Mouse (Mus musculus) hematopoietic multipotent progenitor cell, adult 10-12 weeks (in vitro differentiated cells): ENCODE measurements around the gene Pqlc3. TPM values are rescaled to one million over a fixed set of nuclear protein-coding genes. Genes with fewer than 3 reads are reported as not detected.

Experiments
- polyA plus RNA-seq: library from polyadenylated mRNA; stranded (reverse); fragments of >175 nt; gene quantifications from 2 replicates; pipeline ENCODE4 v1.2.3, GENCODE M21; 2012; ENCODE audit warnings: low replicate concordance

Gene Pqlc3
- 19.2 and 79.9 TPM in 2 replicates for polyA plus RNA-seq

DNA sequence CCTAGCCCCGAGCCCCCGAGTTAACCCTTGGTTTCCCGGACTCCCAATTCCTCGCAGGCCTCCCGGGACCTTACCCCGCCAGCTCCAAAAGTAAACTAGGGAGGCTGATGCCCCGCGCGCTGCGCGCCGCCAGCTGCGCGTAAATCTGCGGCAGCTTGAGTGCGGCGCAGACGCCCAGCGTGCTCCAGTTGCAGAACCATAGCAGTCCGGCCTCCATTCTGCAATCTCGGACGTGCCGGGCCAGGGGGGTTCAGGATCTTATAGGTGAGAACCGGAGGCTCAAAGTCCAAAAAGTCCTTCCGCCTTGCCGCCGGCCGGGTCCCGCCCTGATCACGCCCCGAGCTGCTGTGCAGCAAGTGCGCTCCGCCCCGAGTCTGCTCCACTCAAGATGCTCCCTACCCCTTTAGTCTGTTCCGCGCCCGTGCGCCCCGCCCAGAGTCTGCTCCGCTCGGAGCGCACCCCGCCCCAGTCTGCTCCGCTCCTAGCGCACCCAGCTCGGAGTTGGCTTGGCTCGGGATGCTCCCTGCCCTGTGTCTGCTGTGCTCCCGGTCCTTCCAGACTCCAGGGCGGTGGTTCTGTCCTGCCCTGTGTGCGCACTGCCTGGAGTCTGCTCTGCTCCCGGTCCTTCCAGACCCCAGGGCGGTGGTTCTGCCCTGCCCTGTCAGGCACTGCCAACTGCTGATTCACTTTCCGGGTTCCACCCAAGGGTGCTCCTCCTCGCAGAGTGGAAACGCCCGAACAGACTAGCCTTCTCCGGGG, at the start of gene Pqlc3:
Pqlc3 (minus strand) TSS at position 670 of the 759 bp plus-strand sequence.

DNA sequence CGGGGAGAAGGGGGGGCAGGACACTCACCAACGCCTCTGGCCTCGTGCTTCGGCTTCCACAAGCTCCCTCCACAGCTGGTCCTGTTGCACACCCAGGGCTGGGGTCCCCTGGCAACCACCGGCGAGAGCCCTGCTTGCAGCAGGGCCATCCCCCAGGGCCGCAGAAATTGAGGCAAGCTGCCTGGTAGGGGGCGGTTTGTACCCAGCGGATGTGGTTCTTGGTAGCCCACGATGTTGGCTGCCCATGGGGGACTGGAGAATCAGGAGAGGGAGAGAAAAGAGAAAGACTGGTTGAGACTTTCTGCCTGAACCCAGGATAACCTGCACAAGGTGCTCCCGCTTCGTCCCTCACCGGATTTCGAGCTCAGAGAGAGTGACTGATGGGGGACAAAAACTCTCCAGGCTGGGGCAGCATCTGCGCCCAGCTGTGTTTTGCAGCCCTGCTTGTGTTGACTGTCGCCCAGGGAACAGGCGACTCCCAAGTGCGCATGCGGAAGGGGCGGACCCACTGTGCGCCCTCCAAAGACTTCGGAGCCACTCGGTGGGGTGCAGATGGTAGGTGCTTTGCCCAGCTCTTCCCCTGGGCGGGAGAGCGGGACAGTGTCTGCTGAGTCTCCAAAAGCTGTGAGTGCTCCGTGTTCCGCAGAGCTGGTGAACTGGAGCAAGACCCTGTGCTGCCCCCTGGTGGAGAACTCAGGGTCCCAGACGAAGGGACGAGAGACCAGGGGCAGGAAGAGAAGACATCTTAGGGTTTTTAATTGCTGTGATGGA, 11.1 kb upstream of the Pqlc3 start, which contains the start of gene 2410004P03Rik:
2410004P03Rik (minus strand) TSS at position 628 of the 771 bp plus-strand sequence.

Other genes with a start within 250 kb of the Pqlc3 start
- gene Greb1, start 199.5 kb downstream of the Pqlc3 start, polyA plus RNA-seq: 0.07 and 0.08 TPM in 2 replicates
- gene E2f6, start 189.4 kb downstream of the Pqlc3 start, polyA plus RNA-seq: 3.3 and 5.7 TPM in 2 replicates
- gene Rock2, start 105.5 kb downstream of the Pqlc3 start, polyA plus RNA-seq: 3.3 and 3.8 TPM in 2 replicates
- gene 2410004P03Rik, start 11.3 kb upstream of the Pqlc3 start, polyA plus RNA-seq: 0.39 and 0.86 TPM in 2 replicates
- gene Kcnf1, start 176.5 kb upstream of the Pqlc3 start, polyA plus RNA-seq: 0.49 and 0.57 TPM in 2 replicates